Mouse (Mus musculus) hindbrain, embryonic 13.5 days (tissue): Measurements from ENCODE around the gene Rft1. TPM values are rescaled to one million over a fixed set of nuclear protein-coding genes. Genes with fewer than 3 reads are reported as not detected.

Experiments
- ATAC-seq: fragments of 200-750 bp; cut with Nextera tagmentation; 2 replicates; pipeline ENCODE4 v1.8.0; 2017; ENCODE audit warnings: moderate TSS enrichment; ENCODE audit not compliant: low FRiP score
- H3K27ac ChIP-seq: fragments of 300-500 bp; sonication (generic); 2 replicates; pipeline ENCODE4 v1.5.1; 2015; ENCODE audit warnings: inconsistent platforms, mild to moderate bottlenecking, moderate library complexity
- H3K27me3 ChIP-seq: fragments of 300-500 bp; sonication (generic); 2 replicates; pipeline ENCODE4 v1.6.1; 2015; ENCODE audit warnings: mild to moderate bottlenecking, inconsistent platforms
- H3K36me3 ChIP-seq: fragments of 300-500 bp; sonication (generic); 2 replicates; pipeline ENCODE4 v1.6.1; 2015; ENCODE audit warnings: mild to moderate bottlenecking, inconsistent platforms
- H3K4me1 ChIP-seq: fragments of 300-500 bp; sonication (generic); replicated peaks from 2 replicates; pipeline ENCODE4 v1.6.1; 2015; ENCODE audit warnings: inconsistent platforms
- H3K4me2 ChIP-seq: fragments of 300-500 bp; sonication (generic); 2 replicates; pipeline ENCODE4 v1.6.1; 2015; ENCODE audit warnings: inconsistent platforms, mild to moderate bottlenecking, moderate library complexity
- H3K4me3 ChIP-seq: fragments of 300-500 bp; sonication (generic); 2 replicates; pipeline ENCODE4 v1.5.1; 2015; ENCODE audit warnings: mild to moderate bottlenecking, inconsistent platforms
- H3K9ac ChIP-seq: fragments of 300-500 bp; sonication (generic); 2 replicates; pipeline ENCODE4 v1.6.1; 2015; ENCODE audit warnings: mild to moderate bottlenecking, inconsistent platforms
- H3K9me3 ChIP-seq: fragments of 300-500 bp; sonication (generic); 2 replicates; pipeline ENCODE4 v1.6.1; 2016; ENCODE audit warnings: inconsistent platforms
- WGBS: fragments of 180-500 bp; shearing (Covaris S2); methylation state at CpG from one replicate; pipeline ENCODE4 v1.1.7; 2015; 5-methylcytosine and 5-hydroxymethylcytosine counted together
- polyA plus RNA-seq: library from polyadenylated mRNA; unstranded; fragments of >200 nt; fragmentation: Nextera tagmentation; extraction: Ambion mirVana; gene quantifications from 2 replicates; pipeline ENCODE4 v1.2.1, GENCODE M21; 2015

The Rft1 gene
- polyA plus RNA-seq, 1 experiment from 2014 or later: 9.5 TPM

DNA sequence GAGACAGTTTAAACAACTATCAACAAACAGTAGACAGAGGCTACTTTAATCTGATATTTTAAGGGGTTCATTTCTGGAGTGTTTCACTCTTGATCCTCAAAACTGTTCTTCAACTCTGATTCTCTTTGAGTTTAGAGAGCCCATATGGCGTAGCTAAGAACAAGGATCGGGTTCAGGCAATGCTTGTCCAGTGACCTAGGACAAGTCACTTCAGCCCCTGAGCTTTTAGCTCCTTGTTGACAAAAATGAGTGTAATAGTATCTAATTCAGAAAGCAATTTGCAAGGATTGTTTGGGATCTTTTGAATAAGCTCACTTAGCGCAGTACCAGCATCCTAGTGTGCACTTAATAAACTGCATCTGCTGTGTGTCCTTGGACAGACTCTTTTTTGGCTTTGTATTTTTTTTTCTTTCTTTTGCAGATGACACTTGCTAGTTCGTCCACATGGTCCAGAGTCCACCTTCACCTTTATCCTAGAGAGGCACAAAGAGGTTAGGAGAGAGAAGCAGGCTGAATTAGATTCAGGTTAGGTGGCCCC, 600 bp downstream of the Rft1 start:
- ATAC-seq: 0 out of 2 replicates have a peak, but pooled peaks have one; percentile 14
- H3K4me2 ChIP-seq: peak overlapping the region; percentile 66
- WGBS: 53% methylated on average over 4 of the region's 4 CpGs
- peak overlapping the region; percentile 91 for H3K27ac ChIP-seq
- H3K27me3 ChIP-seq: 0 out of 2 replicates have a peak, but pooled peaks cover 3% of the 10 kb centered on the region
- H3K36me3 ChIP-seq: peaks cover 8% of the 10 kb centered on the region
- H3K9ac ChIP-seq: peak overlapping the region; percentile 94
- H3K4me3 ChIP-seq: peak overlapping the region; percentile 82
- H3K9me3 ChIP-seq: no peaks in the 10 kb centered on the region
- H3K4me1 ChIP-seq: peaks cover 6% of the 10 kb centered on the region

DNA sequence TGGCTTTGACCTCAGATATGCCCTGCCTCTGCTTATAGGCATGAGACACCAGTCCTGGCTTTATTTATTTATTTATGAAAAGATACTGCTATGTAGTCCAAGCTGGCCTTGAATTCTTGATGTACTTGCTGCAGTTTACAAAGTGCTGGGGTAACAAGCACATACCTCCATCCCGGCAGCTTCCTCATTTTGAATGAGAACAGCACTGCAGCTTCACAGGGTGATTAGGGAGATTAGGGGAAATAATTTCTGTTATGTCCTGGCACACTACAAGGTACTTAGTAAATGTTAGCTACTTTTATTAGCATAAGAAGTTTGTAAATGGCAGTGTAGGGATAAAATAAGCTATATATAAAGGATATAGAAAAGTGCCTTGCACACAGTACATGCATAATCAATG, 1.4 kb downstream of the Rft1 start:
- Histone ChIP-seq H3K9ac (no peak overlapping the region), H3K4me3 (no peak overlapping the region), H3K27ac (no peak overlapping the region), H3K27me3 (0 out of 2 replicates have a peak, but pooled peaks cover 3% of the 10 kb centered on the region), H3K36me3 (peaks cover 11% of the 10 kb centered on the region), H3K4me1 (peaks cover 6% of the 10 kb centered on the region), H3K9me3 (no peaks in the 10 kb centered on the region), H3K4me2 (no peak overlapping the region)
- WGBS: 86% methylated on average over 1 of the region's 1 CpGs
- no peak for ATAC-seq

GRCm38 (mm10) chr14:30666061-30666460, 11.9 kb downstream of the Rft1 start:
- H3K27me3 ChIP-seq: no peaks in the 10 kb centered on the region
- ATAC-seq: no peak
- no peak overlapping the region for H3K9ac ChIP-seq
- no peak overlapping the region for H3K4me3 ChIP-seq
- no peaks in the 10 kb centered on the region for H3K4me1 ChIP-seq
- peaks cover 91% of the 10 kb centered on the region for H3K36me3 ChIP-seq
- no peak overlapping the region for H3K27ac ChIP-seq
- no peak overlapping the region for H3K4me2 ChIP-seq
- WGBS: 81% methylated on average over 3 of the region's 3 CpGs
- no peaks in the 10 kb centered on the region for H3K9me3 ChIP-seq

DNA sequence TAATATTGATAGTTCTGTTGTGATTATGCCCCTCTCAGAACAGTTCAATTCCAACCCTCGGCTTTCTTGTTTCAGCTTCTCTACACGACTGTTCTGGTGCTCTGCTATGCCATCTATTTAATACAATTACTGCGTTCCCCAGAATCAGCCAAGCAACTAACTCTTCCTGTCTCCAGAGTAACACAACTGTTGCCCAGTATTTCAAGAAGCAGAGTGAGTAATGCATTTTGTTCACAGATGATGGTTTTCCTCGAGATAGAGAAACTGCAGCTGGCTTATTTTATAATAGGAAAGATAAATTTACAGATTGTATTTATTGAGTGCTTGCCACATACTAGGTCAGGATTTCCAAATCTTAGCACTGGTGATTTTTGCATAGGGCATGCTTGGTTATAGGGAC, 12.4 kb downstream of the Rft1 start:
- no peak overlapping the region for H3K9ac ChIP-seq
- H3K9me3 ChIP-seq: no peaks in the 10 kb centered on the region
- H3K36me3 ChIP-seq: peaks cover 87% of the 10 kb centered on the region
- 92% methylated on average over 4 of the region's 4 CpGs for WGBS
- ATAC-seq: no peak
- no peak overlapping the region for H3K4me2 ChIP-seq
- no peaks in the 10 kb centered on the region for H3K27me3 ChIP-seq
- H3K4me3 ChIP-seq: no peak overlapping the region
- H3K27ac ChIP-seq: no peak overlapping the region
- no peaks in the 10 kb centered on the region for H3K4me1 ChIP-seq

DNA sequence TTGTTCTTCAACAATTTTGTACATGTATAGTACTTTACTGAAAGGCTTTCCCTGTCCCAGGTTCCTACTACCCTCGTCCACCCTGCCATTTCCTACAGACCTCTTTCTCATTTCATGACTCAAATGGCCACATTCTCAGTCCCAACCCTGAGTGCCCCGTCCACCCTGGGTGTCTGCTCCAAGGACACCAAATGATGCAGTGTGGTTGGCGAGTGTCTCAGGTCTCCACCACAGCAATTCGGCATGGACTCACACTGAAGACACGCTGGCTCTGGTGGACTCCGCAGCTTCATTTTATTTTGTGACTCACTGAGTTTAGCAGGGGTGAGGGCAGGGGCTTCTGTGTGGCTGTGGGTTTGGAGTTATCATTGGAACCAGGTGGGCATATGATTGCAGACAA, 16.0 kb downstream of the Rft1 start:
- no peak overlapping the region for H3K9ac ChIP-seq
- H3K27ac ChIP-seq: no peak overlapping the region
- H3K4me2 ChIP-seq: no peak overlapping the region
- H3K4me1 ChIP-seq: no peaks in the 10 kb centered on the region
- no peaks in the 10 kb centered on the region for H3K9me3 ChIP-seq
- H3K36me3 ChIP-seq: peaks cover 71% of the 10 kb centered on the region
- no peak overlapping the region for H3K4me3 ChIP-seq
- no peaks in the 10 kb centered on the region for H3K27me3 ChIP-seq
- ATAC-seq: no peak
- 97% methylated on average over 6 of the region's 6 CpGs for WGBS

DNA sequence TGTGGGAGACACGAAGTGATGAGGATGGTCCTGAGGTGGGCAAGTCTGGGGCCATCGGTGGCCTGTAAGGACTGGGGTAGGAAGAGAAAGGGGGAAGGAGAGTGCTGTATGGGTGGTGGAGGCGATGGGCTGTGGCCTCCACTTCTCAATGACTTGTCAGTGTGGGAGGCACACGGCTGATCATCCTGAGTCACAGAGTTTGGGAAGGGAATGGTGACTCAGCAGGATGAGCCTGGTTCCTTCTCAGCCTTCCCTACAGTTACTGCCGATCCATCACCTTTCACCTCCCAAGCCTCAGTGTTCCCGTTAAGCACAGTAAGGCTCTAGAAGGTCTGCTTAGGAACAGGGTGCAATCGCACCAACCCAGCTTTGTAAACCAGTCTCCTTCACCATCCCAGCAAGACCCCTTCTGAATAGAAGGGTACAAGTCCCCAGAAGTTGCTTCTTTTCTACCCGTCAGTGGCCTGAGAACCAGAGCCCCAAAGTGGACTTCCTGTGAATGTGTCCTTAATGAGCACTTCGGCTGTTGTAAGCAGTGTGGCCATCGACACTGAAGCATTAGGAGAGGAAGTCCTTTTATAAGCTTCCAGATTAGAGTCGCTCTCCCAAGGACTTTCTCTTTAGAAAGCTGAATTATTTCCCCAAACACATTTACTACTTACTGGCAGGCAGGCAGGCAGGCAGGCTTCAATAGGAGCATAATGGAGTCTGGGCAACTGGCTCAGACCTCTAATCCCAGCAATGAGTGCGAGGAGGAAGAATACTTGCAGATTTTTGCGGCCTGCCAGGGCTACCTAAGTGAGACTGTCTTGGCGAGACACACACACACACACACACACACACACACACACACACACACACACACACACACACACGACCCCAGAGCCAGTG, 17.2 kb downstream of the Rft1 start:
- no peak overlapping the region for H3K4me2 ChIP-seq
- no peak overlapping the region for H3K9ac ChIP-seq
- no peaks in the 10 kb centered on the region for H3K4me1 ChIP-seq
- H3K27ac ChIP-seq: no peak overlapping the region
- H3K27me3 ChIP-seq: no peaks in the 10 kb centered on the region
- H3K36me3 ChIP-seq: peaks cover 65% of the 10 kb centered on the region
- no peaks in the 10 kb centered on the region for H3K9me3 ChIP-seq
- 80% methylated on average over 15 of the region's 15 CpGs for WGBS
- H3K4me3 ChIP-seq: no peak overlapping the region
- no peak for ATAC-seq

- peak; percentile 87 for ATAC-seq
- H3K36me3 ChIP-seq: peaks cover 66% of the 10 kb centered on the region
Observed at GRCm38 (mm10) chr14:30671986-30672312, 17.8 kb downstream of the Rft1 start.

DNA sequence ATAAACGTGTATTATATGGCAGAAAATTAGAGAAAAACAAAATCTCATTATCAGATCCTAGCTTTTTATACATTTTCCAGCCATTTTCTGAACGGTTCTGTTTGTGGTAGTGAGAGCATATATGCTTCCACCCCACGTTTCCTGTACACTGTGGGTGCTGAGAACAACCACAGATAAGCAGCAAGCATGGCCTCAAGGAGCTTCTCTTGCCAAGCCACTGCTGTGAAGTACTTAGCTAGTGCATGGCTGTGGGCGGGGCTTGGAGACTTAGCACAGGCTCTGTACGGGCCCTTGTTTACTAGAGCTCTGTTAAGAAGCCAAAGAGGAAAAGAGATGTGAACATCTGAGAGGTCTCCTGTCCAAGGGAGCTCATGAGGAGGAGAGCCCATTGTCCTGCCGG, 20.8 kb downstream of the Rft1 start:
- Histone ChIP-seq H3K27ac (no peak overlapping the region), H3K9me3 (no peaks in the 10 kb centered on the region), H3K4me1 (no peaks in the 10 kb centered on the region), H3K9ac (no peak overlapping the region), H3K36me3 (peaks cover 66% of the 10 kb centered on the region), H3K4me3 (no peak overlapping the region), H3K4me2 (no peak overlapping the region), H3K27me3 (no peaks in the 10 kb centered on the region)
- 74% methylated on average over 6 of the region's 6 CpGs for WGBS
- ATAC-seq: no peak

More at GRCm38 (mm10) chr14:30671986-30672312, 17.8 kb downstream of the Rft1 start:
- Histone ChIP-seq H3K9ac (no peak overlapping the region), H3K4me2 (no peak overlapping the region), H3K9me3 (no peaks in the 10 kb centered on the region), H3K4me1 (no peaks in the 10 kb centered on the region), H3K27me3 (no peaks in the 10 kb centered on the region), H3K4me3 (no peak overlapping the region), H3K27ac (no peak overlapping the region)
- 5% methylated on average over 3 of the region's 3 CpGs for WGBS

DNA sequence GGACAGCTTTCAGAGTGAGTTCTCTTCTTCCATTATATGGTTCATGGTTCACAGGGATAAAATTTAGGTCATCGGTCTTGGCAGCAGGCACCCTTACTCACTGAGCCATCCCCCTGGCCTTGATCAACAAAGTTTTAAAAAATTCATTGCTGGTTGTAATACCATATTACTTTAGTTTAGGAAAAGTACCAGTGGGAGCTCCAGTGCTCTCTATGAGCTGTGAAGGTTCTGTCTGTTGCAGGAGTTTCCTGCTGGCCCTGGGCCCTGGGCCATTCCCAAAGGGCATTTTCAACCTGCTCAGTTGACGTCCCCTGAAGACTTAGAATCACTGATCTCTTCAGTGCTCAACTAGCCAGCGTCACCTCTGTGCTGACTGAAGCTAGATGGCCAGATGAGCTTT, 28.0 kb downstream of the Rft1 start:
- Histone ChIP-seq H3K9ac (no peak overlapping the region), H3K4me2 (no peak overlapping the region), H3K9me3 (no peaks in the 10 kb centered on the region), H3K27ac (no peak overlapping the region), H3K27me3 (no peaks in the 10 kb centered on the region), H3K4me1 (no peaks in the 10 kb centered on the region), H3K36me3 (peaks cover 67% of the 10 kb centered on the region), H3K4me3 (no peak overlapping the region)
- no peak for ATAC-seq
- 95% methylated on average over 3 of the region's 3 CpGs for WGBS

DNA sequence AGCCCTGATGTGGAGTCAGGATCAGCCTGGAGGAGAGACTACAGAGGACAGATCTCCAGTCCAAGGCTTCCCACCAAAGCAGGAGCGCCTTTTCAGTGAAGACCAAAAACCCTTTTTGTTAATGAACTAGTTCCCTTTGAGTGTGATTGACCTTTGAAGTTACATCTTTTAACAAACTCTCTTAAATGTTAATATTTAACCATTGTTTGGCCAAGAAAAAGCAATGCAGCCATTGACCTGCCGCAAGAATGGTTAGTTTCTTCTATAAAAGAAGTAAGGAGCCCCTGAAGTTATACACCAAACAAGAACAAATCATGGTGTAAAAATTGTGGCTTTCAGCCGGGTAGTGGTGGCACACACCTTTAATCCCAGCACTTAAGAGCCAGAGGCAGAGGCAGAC, 36.5 kb downstream of the Rft1 start:
- H3K27ac ChIP-seq: no peak overlapping the region
- H3K4me3 ChIP-seq: no peak overlapping the region
- H3K9me3 ChIP-seq: no peaks in the 10 kb centered on the region
- 92% methylated on average over 3 of the region's 3 CpGs for WGBS
- no peak overlapping the region for H3K4me2 ChIP-seq
- H3K4me1 ChIP-seq: peaks cover 3% of the 10 kb centered on the region; the same call in 1 of the 2 replicates
- peaks cover 40% of the 10 kb centered on the region for H3K36me3 ChIP-seq
- no peaks in the 10 kb centered on the region for H3K27me3 ChIP-seq
- ATAC-seq: no peak
- no peak overlapping the region for H3K9ac ChIP-seq

DNA sequence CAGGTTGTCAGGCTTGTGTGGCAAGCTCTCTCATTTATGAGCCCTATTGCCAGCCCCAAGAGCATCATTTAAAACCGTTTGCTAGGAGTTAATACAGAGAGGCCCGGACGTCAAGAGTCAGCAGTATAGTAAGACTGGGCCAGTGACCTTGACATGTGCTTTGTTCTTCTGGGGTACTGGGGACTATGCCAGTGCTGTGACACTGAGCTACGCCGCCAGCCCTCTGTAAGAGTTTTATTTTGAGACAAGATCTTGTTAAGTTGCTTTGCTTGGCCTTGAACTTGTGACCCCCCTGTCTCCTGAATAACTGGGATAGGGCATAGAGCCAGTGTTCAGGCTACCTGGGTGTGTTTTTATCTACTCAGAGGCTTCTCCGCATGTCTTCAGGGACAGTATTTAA, 38.3 kb downstream of the Rft1 start:
- peaks cover 12% of the 10 kb centered on the region for H3K4me1 ChIP-seq
- peaks cover 32% of the 10 kb centered on the region for H3K36me3 ChIP-seq
- no peak for ATAC-seq
- WGBS: 83% methylated on average over 6 of the region's 6 CpGs
- H3K27ac ChIP-seq: no peak overlapping the region
- no peak overlapping the region for H3K4me2 ChIP-seq
- H3K9ac ChIP-seq: no peak overlapping the region
- H3K4me3 ChIP-seq: no peak overlapping the region
- H3K27me3 ChIP-seq: no peaks in the 10 kb centered on the region
- H3K9me3 ChIP-seq: no peaks in the 10 kb centered on the region

DNA sequence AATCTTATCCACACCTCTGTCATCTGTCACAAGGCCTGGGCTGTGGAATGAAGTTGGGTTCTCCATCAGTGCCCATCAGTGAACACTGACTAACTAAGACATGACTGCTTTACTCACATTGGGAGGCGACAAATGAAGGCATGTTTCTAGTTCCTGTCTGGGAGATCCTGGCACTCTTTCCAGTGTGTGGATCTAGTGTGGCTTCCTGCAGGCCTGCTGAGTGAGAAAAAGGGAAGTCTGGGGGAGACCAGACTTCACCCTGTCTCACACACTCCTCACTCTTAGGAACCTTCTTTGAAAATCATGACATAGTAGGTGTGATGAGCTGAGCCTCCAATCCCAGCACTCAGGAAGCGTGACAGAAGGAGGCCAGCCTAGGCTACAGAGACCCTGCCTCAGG, 40.6 kb downstream of the Rft1 start:
- H3K4me2 ChIP-seq: no peak overlapping the region
- 81% methylated on average over 2 of the region's 2 CpGs for WGBS

GRCm38 (mm10) chr14:30695609-30696008, 41.4 kb downstream of the Rft1 start:
- Histone ChIP-seq H3K9ac (no peak overlapping the region), H3K27me3 (no peaks in the 10 kb centered on the region), H3K9me3 (no peaks in the 10 kb centered on the region), H3K4me3 (no peak overlapping the region), H3K4me1 (peaks cover 26% of the 10 kb centered on the region), H3K36me3 (peaks cover 14% of the 10 kb centered on the region), H3K27ac (no peak overlapping the region), H3K4me2 (no peak overlapping the region)
- WGBS: 61% methylated on average over 4 of the region's 4 CpGs
- no peak for ATAC-seq

More for the DNA sequence above, 40.6 kb downstream of the Rft1 start:
- ATAC-seq: no peak
- peaks cover 23% of the 10 kb centered on the region for H3K36me3 ChIP-seq
- no peak overlapping the region for H3K4me3 ChIP-seq
- no peaks in the 10 kb centered on the region for H3K9me3 ChIP-seq
- no peaks in the 10 kb centered on the region for H3K27me3 ChIP-seq
- H3K4me1 ChIP-seq: peaks cover 26% of the 10 kb centered on the region
- H3K9ac ChIP-seq: no peak overlapping the region
- H3K27ac ChIP-seq: no peak overlapping the region
